12 mouse cellular contexts compared by ENCODE assay signal in the genomic region with DNA sequence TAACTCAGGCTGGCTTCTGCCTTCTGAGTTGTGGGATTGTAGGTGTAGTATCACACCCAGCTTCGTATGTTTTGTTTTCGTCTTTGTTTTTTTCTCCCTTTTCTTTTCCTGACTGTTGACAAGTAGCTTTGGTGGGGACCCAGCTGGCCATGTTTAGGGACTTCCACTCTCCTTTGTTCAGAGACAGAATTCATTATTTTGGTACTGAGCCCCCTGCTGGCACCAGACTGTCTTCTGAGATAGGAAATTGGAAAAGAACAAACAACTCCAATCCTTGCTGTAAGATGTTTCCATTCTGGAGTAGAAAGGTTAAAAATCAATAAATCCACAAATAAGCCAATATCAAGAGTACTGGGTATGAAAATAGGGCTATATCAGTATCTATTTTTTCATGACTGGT. TPM values are rescaled to one million over a fixed set of nuclear protein-coding genes. Genes with fewer than 3 reads are reported as not detected.
DNase-seq lines count a peak whose midpoint lies in the region; ATAC-seq and TF ChIP-seq lines count a peak whose summit lies in the region.
"Had no signal": no experiment of that assay in that cellular context is flagged by ENCODE, and none has a peak within 500 bp of the region (broad histone marks: within the 10 kb centered on the region; RNA-seq: fewer than 3 reads in every experiment).

No protein-coding gene starts in this region.

- peak; percentile 51 for TF ChIP-seq CTCF in lung, postnatal 0 days (IDR thresholded peaks at IDR 0.05)

- no peaks in the 10 kb centered on the region for H3K36me3 ChIP-seq in forebrain, embryonic 12.5 days (replicated peaks)
- H3K36me3 ChIP-seq in forebrain, embryonic 16.5 days (ENCODE audit: control insufficient read depth, insufficient read depth), result no peaks in the 10 kb centered on the region
- H3K36me3 ChIP-seq in lung, postnatal 0 days (ENCODE audit: insufficient read depth, low read length), result no peaks in the 10 kb centered on the region
- no peaks in the 10 kb centered on the region for H3K36me3 ChIP-seq in hindbrain, embryonic 13.5 days
- H3K36me3 ChIP-seq: limb, embryonic 15.5 days had no signal

- no peaks in the 10 kb centered on the region for H3K9me3 ChIP-seq in forebrain, embryonic 12.5 days
- H3K9me3 ChIP-seq in forebrain, embryonic 16.5 days (ENCODE audit: control insufficient read depth, low read length), result no peaks in the 10 kb centered on the region
- H3K9me3 ChIP-seq in lung, postnatal 0 days (ENCODE audit: low read length), result no peaks in the 10 kb centered on the region
- no peaks in the 10 kb centered on the region for H3K9me3 ChIP-seq in hindbrain, embryonic 13.5 days
- H3K9me3 ChIP-seq: limb, embryonic 15.5 days had no signal

- H3K27ac ChIP-seq in forebrain, embryonic 12.5 days, result 0 out of 2 replicates have a peak overlapping the region, but pooled peaks have one; percentile 46
- no peak overlapping the region; the same call in 1 of the 2 replicates for H3K27ac ChIP-seq in forebrain, embryonic 16.5 days (ENCODE audit: low read length)
- H3K27ac ChIP-seq in lung, postnatal 0 days (ENCODE audit: low read length), result peak overlapping the region; percentile 76
- peak overlapping the region; percentile 40 for H3K27ac ChIP-seq in hindbrain, embryonic 13.5 days
- H3K27ac ChIP-seq: limb, embryonic 15.5 days had no signal

- no peak overlapping the region for H3K9ac ChIP-seq in forebrain, embryonic 12.5 days
- no peak overlapping the region for H3K9ac ChIP-seq in forebrain, embryonic 16.5 days (replicated peaks; ENCODE audit: low read depth, low read length)
- no peak overlapping the region for H3K9ac ChIP-seq in lung, postnatal 0 days (replicated peaks; ENCODE audit: low read depth)
- H3K9ac ChIP-seq in hindbrain, embryonic 13.5 days, result no peak overlapping the region
- H3K9ac ChIP-seq: limb, embryonic 15.5 days had no signal

- no peak for TF ChIP-seq EP300 in lung, postnatal 0 days (IDR thresholded peaks at IDR 0.05)

- no peak overlapping the region for H3K4me2 ChIP-seq in forebrain, embryonic 12.5 days
- no peak overlapping the region for H3K4me2 ChIP-seq in forebrain, embryonic 16.5 days (ENCODE audit: low read length)
- H3K4me2 ChIP-seq in lung, postnatal 0 days (replicated peaks; ENCODE audit: low read depth, low read length), result no peak overlapping the region; the same call in 1 of the 2 replicates
- no peak overlapping the region for H3K4me2 ChIP-seq in hindbrain, embryonic 13.5 days

- no peak overlapping the region for H3K4me3 ChIP-seq in forebrain, embryonic 12.5 days (replicated peaks)
- no peak overlapping the region for H3K4me3 ChIP-seq in forebrain, embryonic 16.5 days (replicated peaks; ENCODE audit: low read length)
- no peak overlapping the region for H3K4me3 ChIP-seq in lung, postnatal 0 days (ENCODE audit: low read depth, low read length)
- no peak overlapping the region for H3K4me3 ChIP-seq in hindbrain, embryonic 13.5 days
- H3K4me3 ChIP-seq: limb, embryonic 15.5 days had no signal

- H3K4me1 ChIP-seq in forebrain, embryonic 12.5 days, result peaks cover 41% of the 10 kb centered on the region
- peaks cover 23% of the 10 kb centered on the region for H3K4me1 ChIP-seq in forebrain, embryonic 16.5 days (replicated peaks; ENCODE audit: control insufficient read depth, insufficient read depth, low read length)
- peaks cover 5% of the 10 kb centered on the region; the same call in 1 of the 2 replicates for H3K4me1 ChIP-seq in lung, postnatal 0 days (ENCODE audit: insufficient read depth, low read depth, low read length)
- H3K4me1 ChIP-seq in hindbrain, embryonic 13.5 days (replicated peaks), result peaks cover 57% of the 10 kb centered on the region

- DNase-seq in lung, postnatal 0 days (ENCODE audit: low spot score), result peak; percentile 26
- no peak for DNase-seq in lung, postnatal 25 days (ENCODE audit: low spot score)
- peak; percentile 51 for DNase-seq in retina, embryonic 14.5 days (ENCODE audit: low spot score)
- DNase-seq in layer of hippocampus, postnatal 36 days, result no peak
- no peak for DNase-seq in spleen, postnatal 14 days (ENCODE audit: low spot score in 2 of 2)
- DNase-seq: thymus, postnatal 25 days had no signal

- ATAC-seq in forebrain, embryonic 12.5 days (ENCODE audit: low FRiP score), result no peak
- no peak for ATAC-seq in forebrain, embryonic 16.5 days
- no peak for ATAC-seq in lung, postnatal 0 days
- ATAC-seq in hindbrain, embryonic 13.5 days (ENCODE audit: low FRiP score), result no peak

- WGBS in forebrain, embryonic 12.5 days, result 38% methylated on average over 2 of the region's 2 CpGs
- WGBS in forebrain, embryonic 16.5 days, result 22% methylated on average over 2 of the region's 2 CpGs
- 40% methylated on average over 2 of the region's 2 CpGs for WGBS in lung, postnatal 0 days
- WGBS in hindbrain, embryonic 13.5 days, result 26% methylated on average over 2 of the region's 2 CpGs

- H3K27me3 ChIP-seq in forebrain, embryonic 12.5 days, result peaks cover 42% of the 10 kb centered on the region
- H3K27me3 ChIP-seq in forebrain, embryonic 16.5 days (replicated peaks; ENCODE audit: control insufficient read depth, insufficient read depth, low read length), result peaks cover 23% of the 10 kb centered on the region
- peaks cover 12% of the 10 kb centered on the region for H3K27me3 ChIP-seq in lung, postnatal 0 days (replicated peaks; ENCODE audit: insufficient read depth, low read length)
- peaks cover 32% of the 10 kb centered on the region for H3K27me3 ChIP-seq in hindbrain, embryonic 13.5 days

RNA-seq across cellular contexts. Expression of a gene that starts 3.7 kb away (rescaled TPM):
- 23.2 and 28.2 TPM in 2 replicates for polyA plus RNA-seq in forebrain, embryonic 12.5 days (2016; fragmentation: Nextera tagmentation; extraction: Ambion mirVana)
- polyA plus RNA-seq in forebrain, embryonic 16.5 days (2015; fragmentation: Nextera tagmentation; extraction: Ambion mirVana), result 58.3 and 60.5 TPM in 2 replicates
- 14.1 and 15.3 TPM in 2 replicates for polyA plus RNA-seq in lung, postnatal 0 days (2015; fragmentation: Nextera tagmentation; extraction: Ambion mirVana)
- polyA plus RNA-seq in hindbrain, embryonic 13.5 days (2015; fragmentation: Nextera tagmentation; extraction: Ambion mirVana), result 36.0 and 42.4 TPM in 2 replicates
- total RNA-seq in layer of hippocampus, postnatal 36 days (2021), result 10 to 100 TPM; 60.6 to 62.0 TPM

RNA-seq across cellular contexts. Expression of a gene that starts 5.0 kb away (rescaled TPM):
- 14.1 and 15.2 TPM in 2 replicates for polyA plus RNA-seq in forebrain, embryonic 12.5 days (2016; fragmentation: Nextera tagmentation; extraction: Ambion mirVana)
- polyA plus RNA-seq in forebrain, embryonic 16.5 days (2015; fragmentation: Nextera tagmentation; extraction: Ambion mirVana), result 13.8 and 15.3 TPM in 2 replicates
- polyA plus RNA-seq in lung, postnatal 0 days (2015; fragmentation: Nextera tagmentation; extraction: Ambion mirVana), result 134 and 161 TPM in 2 replicates
- polyA plus RNA-seq in hindbrain, embryonic 13.5 days (2015; fragmentation: Nextera tagmentation; extraction: Ambion mirVana), result 19.1 and 20.2 TPM in 2 replicates
- total RNA-seq in layer of hippocampus, postnatal 36 days (2021), result 10 to 100 TPM in 1 of 2 experiments, 1 to 10 TPM in 1; 8.3 to 11.1 TPM

RNA-seq across cellular contexts. Expression of a gene that starts 17.4 kb away (rescaled TPM):
- polyA plus RNA-seq in forebrain, embryonic 12.5 days (2016; fragmentation: Nextera tagmentation; extraction: Ambion mirVana), result 47.5 and 47.6 TPM in 2 replicates
- 61.2 and 63.3 TPM in 2 replicates for polyA plus RNA-seq in forebrain, embryonic 16.5 days (2015; fragmentation: Nextera tagmentation; extraction: Ambion mirVana)
- polyA plus RNA-seq in lung, postnatal 0 days (2015; fragmentation: Nextera tagmentation; extraction: Ambion mirVana), result 32.7 and 33.3 TPM in 2 replicates
- polyA plus RNA-seq in hindbrain, embryonic 13.5 days (2015; fragmentation: Nextera tagmentation; extraction: Ambion mirVana), result 43.6 and 44.4 TPM in 2 replicates
- total RNA-seq in layer of hippocampus, postnatal 36 days (2021), result 10 to 100 TPM; 44.0 to 44.1 TPM

RNA-seq across cellular contexts. Expression of a gene that starts 19.6 kb away (rescaled TPM):
- polyA plus RNA-seq in forebrain, embryonic 12.5 days (2016; fragmentation: Nextera tagmentation; extraction: Ambion mirVana), result 0.28 TPM in 1 of 2 replicates, not detected in the other
- polyA plus RNA-seq in forebrain, embryonic 16.5 days (2015; fragmentation: Nextera tagmentation; extraction: Ambion mirVana), result 0.49 TPM in 1 of 2 replicates, not detected in the other
- not detected in 2 replicates for polyA plus RNA-seq in lung, postnatal 0 days (2015; fragmentation: Nextera tagmentation; extraction: Ambion mirVana)
- polyA plus RNA-seq in hindbrain, embryonic 13.5 days (2015; fragmentation: Nextera tagmentation; extraction: Ambion mirVana), result 0.27 TPM in 1 of 2 replicates, not detected in the other
- total RNA-seq in layer of hippocampus, postnatal 36 days (2021), result 1 to 10 TPM; 1.1 to 1.6 TPM
- polyA plus RNA-seq: limb, embryonic 15.5 days had no signal

RNA-seq across cellular contexts. Expression of a gene that starts 21.8 kb away (rescaled TPM):
- polyA plus RNA-seq in forebrain, embryonic 12.5 days (2016; fragmentation: Nextera tagmentation; extraction: Ambion mirVana), result not detected in 2 replicates
- polyA plus RNA-seq in forebrain, embryonic 16.5 days (2015; fragmentation: Nextera tagmentation; extraction: Ambion mirVana), result not detected in 2 replicates
- polyA plus RNA-seq in lung, postnatal 0 days (2015; fragmentation: Nextera tagmentation; extraction: Ambion mirVana), result not detected in 2 replicates
- not detected in 2 replicates for polyA plus RNA-seq in hindbrain, embryonic 13.5 days (2015; fragmentation: Nextera tagmentation; extraction: Ambion mirVana)
- total RNA-seq in layer of hippocampus, postnatal 36 days (2021), result not detected
- total RNA-seq: adrenal gland, postnatal 36 days had no signal
- polyA plus RNA-seq: C2C12; limb, embryonic 15.5 days had no signal

Comparison
In these comparisons a context has a peak if more than half of its experiments do, and no peak if none do; other contexts are left out.
1. DNase-seq: peak in lung, postnatal 0 days (single experiment) and retina, embryonic 14.5 days (single experiment); none in lung, postnatal 25 days (single experiment), layer of hippocampus, postnatal 36 days (0 of 2) and spleen, postnatal 14 days (0 of 2).